Mouse (Mus musculus) midbrain, embryonic 11.5 days (tissue): ENCODE measurements around the gene Ebf1. TPM values are rescaled to one million over a fixed set of nuclear protein-coding genes. Genes with fewer than 3 reads are reported as not detected.
A peak's percentile ranks its signal among the peaks of the same experiment; 100 is the strongest.

Experiments
- ATAC-seq: fragments of 200-750 bp; cut with Nextera tagmentation; 2 replicates; pipeline ENCODE4 v1.8.0; 2017; ENCODE audit warnings: moderate TSS enrichment, moderate library complexity; ENCODE audit not compliant: low FRiP score
- DNase-seq: peaks from one replicate; pipeline ENCODE4 v3.0.0; 2015; ENCODE audit warnings: low spot score; ENCODE audit errors: missing footprints
- H3K27ac ChIP-seq: fragments of 300-500 bp; sonication (generic); 2 replicates; pipeline ENCODE4 v1.5.1; 2014; ENCODE audit warnings: low read depth, low read length
- H3K27me3 ChIP-seq: fragments of 300-500 bp; sonication (generic); 2 replicates; pipeline ENCODE4 v1.6.1; 2014; ENCODE audit warnings: mild to moderate bottlenecking, low read length, moderate library complexity, mixed read lengths; ENCODE audit not compliant: control insufficient read depth, insufficient read depth
- H3K36me3 ChIP-seq: fragments of 300-500 bp; sonication (generic); 2 replicates; pipeline ENCODE4 v1.6.1; 2014; ENCODE audit warnings: mild to moderate bottlenecking, low read length, moderate library complexity, mixed read lengths; ENCODE audit not compliant: control insufficient read depth, insufficient read depth
- H3K4me1 ChIP-seq: fragments of 300-500 bp; sonication (generic); 2 replicates; pipeline ENCODE4 v1.6.1; 2014; ENCODE audit warnings: low read length; ENCODE audit not compliant: control insufficient read depth, insufficient read depth
- H3K4me2 ChIP-seq: fragments of 300-500 bp; sonication (generic); 2 replicates; pipeline ENCODE4 v1.6.1; 2014; ENCODE audit warnings: mild to moderate bottlenecking, moderate library complexity
- H3K4me3 ChIP-seq: fragments of 300-500 bp; sonication (generic); 2 replicates; pipeline ENCODE4 v1.5.1; 2014; ENCODE audit warnings: low read depth, low read length
- H3K9ac ChIP-seq: fragments of 300-500 bp; sonication (generic); 2 replicates; pipeline ENCODE4 v1.6.1; 2014; ENCODE audit warnings: low read length
- H3K9me3 ChIP-seq: fragments of 300-500 bp; sonication (generic); 2 replicates; pipeline ENCODE4 v1.6.1; 2016; ENCODE audit warnings: low read length; ENCODE audit not compliant: control insufficient read depth
- WGBS: fragments of 180-500 bp; shearing (Covaris S2); extraction: QIAGEN DNeasy Blood & Tissue Kit; methylation state at CpG from one replicate; pipeline ENCODE4 v1.1.7; 2014; 5-methylcytosine and 5-hydroxymethylcytosine counted together
- polyA plus RNA-seq: library from polyadenylated mRNA; unstranded; fragments of >200 nt; fragmentation: Nextera tagmentation; extraction: Ambion mirVana; gene quantifications from 2 replicates; pipeline ENCODE4 v1.2.1, GENCODE M21; 2014

The Ebf1 gene
- polyA plus RNA-seq, 1 experiment from 2014 or later = 73.8 TPM

GRCm38 (mm10) chr11:44624564-44624963 is 7.4 kb downstream of the Ebf1 start:
- 76% methylated on average over 5 of the region's 5 CpGs for WGBS
- Histone ChIP-seq H3K27ac (no peak overlapping the region), H3K4me2 (no peak overlapping the region), H3K4me3 (no peak overlapping the region), H3K36me3 (no peaks in the 10 kb centered on the region), H3K27me3 (peaks cover 26% of the 10 kb centered on the region), H3K9ac (no peak overlapping the region), H3K4me1 (peaks cover 18% of the 10 kb centered on the region), H3K9me3 (no peaks in the 10 kb centered on the region)
- ATAC-seq (no peak), DNase-seq (no peak)

- H3K36me3 ChIP-seq = no peaks in the 10 kb centered on the region
- H3K4me2 ChIP-seq = no peak overlapping the region; the same call in 1 of the 2 replicates
- DNase-seq (no peak), ATAC-seq (no peak; the same call in 1 of the 2 replicates)
- H3K27me3 ChIP-seq = peaks cover 12% of the 10 kb centered on the region
- H3K4me3 ChIP-seq = no peak overlapping the region
- WGBS = 76% methylated on average over 10 of the region's 10 CpGs
- peak overlapping the region; percentile 22; the same call in 1 of the 2 replicates for H3K27ac ChIP-seq
- peaks cover 8% of the 10 kb centered on the region for H3K4me1 ChIP-seq
- no peak overlapping the region for H3K9ac ChIP-seq
- no peaks in the 10 kb centered on the region for H3K9me3 ChIP-seq
These were observed 8.9 kb downstream of the Ebf1 start for GRCm38 (mm10) chr11:44626065-44626464.

GRCm38 (mm10) chr11:44628412-44628811 is 11.3 kb downstream of the Ebf1 start:
- Histone ChIP-seq H3K27me3 (no peaks in the 10 kb centered on the region), H3K36me3 (no peaks in the 10 kb centered on the region), H3K4me1 (peaks cover 3% of the 10 kb centered on the region; the same call in 1 of the 2 replicates), H3K4me3 (no peak overlapping the region), H3K4me2 (no peak overlapping the region), H3K9ac (no peak overlapping the region), H3K9me3 (no peaks in the 10 kb centered on the region), H3K27ac (no peak overlapping the region)
- DNase-seq (no peak), ATAC-seq (0 out of 2 replicates have a peak, but pooled peaks have one; percentile 24)
- WGBS = 66% methylated on average over 4 of the region's 4 CpGs

- Histone ChIP-seq H3K9me3 (no peaks in the 10 kb centered on the region), H3K27me3 (no peaks in the 10 kb centered on the region), H3K4me2 (no peak overlapping the region), H3K36me3 (no peaks in the 10 kb centered on the region), H3K27ac (no peak overlapping the region), H3K4me1 (peaks cover 3% of the 10 kb centered on the region; the same call in 1 of the 2 replicates), H3K9ac (no peak overlapping the region), H3K4me3 (no peak overlapping the region)
- 77% methylated on average over 15 of the region's 15 CpGs for WGBS
- DNase-seq = no peak
- ATAC-seq = no peak
These were observed 15.2 kb downstream of the Ebf1 start for GRCm38 (mm10) chr11:44632064-44632968.

DNA sequence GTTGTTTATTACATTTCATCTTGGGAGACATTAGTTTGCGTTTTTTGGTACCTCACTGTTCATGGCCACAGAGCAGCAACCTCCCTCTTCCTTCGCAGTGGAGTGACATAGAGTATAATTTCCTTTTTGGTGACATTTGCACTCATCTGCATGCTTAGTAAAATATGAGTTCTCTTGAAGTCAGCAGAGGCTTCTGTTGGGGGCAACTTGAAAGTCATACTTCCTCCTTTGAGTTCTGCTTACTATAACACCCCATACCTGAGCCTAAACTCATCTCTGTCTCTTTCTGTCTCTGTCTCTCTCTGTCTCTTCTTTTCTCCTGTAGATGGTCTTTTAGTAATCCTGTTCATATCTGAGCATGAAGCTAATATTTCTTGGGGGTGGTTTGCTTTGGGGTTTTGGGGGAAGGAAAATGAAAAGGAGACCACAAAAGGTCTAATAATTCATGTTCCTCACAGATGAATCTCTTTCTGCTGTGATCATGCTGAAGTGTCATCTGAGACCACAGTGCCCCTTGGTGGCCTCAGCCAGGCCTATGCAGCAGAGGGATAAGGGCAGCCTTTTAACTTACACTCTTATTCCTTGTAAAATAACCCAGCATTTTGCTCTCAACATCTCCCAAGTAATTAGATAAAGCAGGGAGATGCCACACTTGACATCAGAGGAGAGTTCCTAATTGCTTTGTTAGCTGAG is 16.0 kb downstream of the Ebf1 start:
- 93% methylated on average over 2 of the region's 2 CpGs for WGBS
- no peaks in the 10 kb centered on the region for H3K9me3 ChIP-seq
- no peak overlapping the region for H3K27ac ChIP-seq
- no peak for DNase-seq
- no peak for ATAC-seq
- no peaks in the 10 kb centered on the region for H3K36me3 ChIP-seq
- no peak overlapping the region for H3K4me2 ChIP-seq
- peaks cover 3% of the 10 kb centered on the region; the same call in 1 of the 2 replicates for H3K4me1 ChIP-seq
- H3K9ac ChIP-seq = no peak overlapping the region
- H3K27me3 ChIP-seq = no peaks in the 10 kb centered on the region
- no peak overlapping the region for H3K4me3 ChIP-seq

DNA sequence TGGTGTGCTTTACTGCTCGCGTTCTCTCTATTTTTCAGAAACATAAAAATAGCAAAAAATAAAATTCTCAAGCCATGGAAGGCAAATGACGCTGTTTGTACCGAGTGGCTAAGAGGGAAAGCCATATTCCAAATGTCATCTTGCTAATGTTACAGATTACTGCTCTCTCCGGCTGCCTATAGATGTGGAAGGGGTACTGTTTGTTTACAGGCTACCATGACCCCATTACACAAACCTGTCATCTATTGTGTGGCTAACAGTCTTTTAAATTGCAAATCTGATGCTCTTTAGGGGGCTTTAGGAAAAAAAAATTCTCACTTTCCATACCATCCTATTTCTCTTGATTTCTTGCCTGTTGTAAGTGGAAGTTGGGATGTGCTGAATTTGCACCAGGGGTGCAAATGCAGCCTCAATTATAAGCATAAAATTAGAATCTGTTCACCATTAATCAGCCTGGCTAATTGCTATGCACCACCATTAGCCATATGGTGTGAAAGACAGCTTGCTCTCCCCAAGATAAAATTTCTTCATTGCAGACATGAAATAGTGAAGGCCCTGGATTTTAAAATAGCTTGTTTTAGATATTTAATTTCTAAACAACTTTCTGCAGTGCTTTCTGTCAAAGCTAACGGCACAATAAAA is 17.6 kb downstream of the Ebf1 start:
- Histone ChIP-seq H3K36me3 (no peaks in the 10 kb centered on the region), H3K9ac (no peak overlapping the region), H3K4me2 (no peak overlapping the region), H3K9me3 (no peaks in the 10 kb centered on the region), H3K4me1 (no peaks in the 10 kb centered on the region; the same call in 1 of the 2 replicates), H3K27me3 (no peaks in the 10 kb centered on the region), H3K27ac (no peak overlapping the region), H3K4me3 (no peak overlapping the region)
- WGBS = 78% methylated on average over 6 of the region's 6 CpGs
- ATAC-seq (no peak), DNase-seq (no peak)

DNA sequence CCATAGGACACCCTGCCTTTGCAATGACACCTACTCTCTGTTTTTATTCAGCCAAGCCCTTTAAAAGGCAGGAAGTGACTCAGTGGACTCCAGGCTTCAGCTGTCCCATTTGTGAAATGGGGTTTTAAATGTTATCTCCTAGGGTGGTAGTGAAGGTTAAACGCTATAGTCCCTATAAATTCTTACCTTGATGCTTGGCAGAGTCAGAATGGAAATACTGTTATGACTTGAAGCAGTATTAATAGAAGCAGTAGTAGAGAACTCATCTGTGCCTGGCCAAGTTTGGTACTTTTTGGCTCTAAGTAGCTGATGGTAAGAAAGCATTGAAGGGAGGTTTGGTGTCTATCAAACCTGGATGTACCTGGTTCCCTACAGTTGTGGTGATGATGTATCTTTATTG is 19.1 kb downstream of the Ebf1 start:
- Histone ChIP-seq H3K4me2 (no peak overlapping the region), H3K36me3 (no peaks in the 10 kb centered on the region), H3K4me1 (no peaks in the 10 kb centered on the region; the same call in 1 of the 2 replicates), H3K9me3 (no peaks in the 10 kb centered on the region), H3K9ac (no peak overlapping the region), H3K4me3 (no peak overlapping the region), H3K27me3 (no peaks in the 10 kb centered on the region), H3K27ac (no peak overlapping the region)
- ATAC-seq (no peak), DNase-seq (no peak)
- WGBS = 90% methylated on average over 1 of the region's 1 CpGs

GRCm38 (mm10) chr11:44638193-44638754 is 21.2 kb downstream of the Ebf1 start:
- Histone ChIP-seq H3K9ac (no peak overlapping the region), H3K4me1 (no peaks in the 10 kb centered on the region), H3K36me3 (no peaks in the 10 kb centered on the region), H3K27ac (no peak overlapping the region), H3K4me3 (no peak overlapping the region), H3K27me3 (no peaks in the 10 kb centered on the region), H3K4me2 (no peak overlapping the region), H3K9me3 (no peaks in the 10 kb centered on the region)
- ATAC-seq = no peak
- 90% methylated on average over 4 of the region's 4 CpGs for WGBS
- no peak for DNase-seq
